Mouse (Mus musculus) liver, adult 2 months (tissue): Measurements from ENCODE around the gene Capn5. TPM values are rescaled to one million over a fixed set of nuclear protein-coding genes. Genes with fewer than 3 reads are reported as not detected.
"Not testable (repeated sequence)": the region's sequence is repeated elsewhere in the genome, so short reads cannot be mapped to it uniquely, and the experiment has no call there.

ENCODE experiments used
- DNase-seq: peaks from one replicate; pipeline ENCODE4 v3.0.0-alpha.2; 2011; ENCODE audit warnings: low read depth, low spot score; ENCODE audit errors: extremely low read depth
- H3K27ac ChIP-seq: fragments of 200-500 bp; replicated peaks from 2 replicates; pipeline ENCODE4 v1.5.1; 2012; ENCODE audit warnings: low read depth, mild to moderate bottlenecking, control low read depth, inconsistent platforms, low read length; ENCODE audit not compliant: insufficient read depth
- H3K27me3 ChIP-seq: fragments of 200-500 bp; 2 replicates; pipeline ENCODE4 v1.6.1; 2012; ENCODE audit warnings: mild to moderate bottlenecking, moderate library complexity, low read length, inconsistent platforms; ENCODE audit not compliant: control insufficient read depth, insufficient read depth
- H3K36me3 ChIP-seq: fragments of 200-500 bp; 2 replicates; pipeline ENCODE4 v1.6.1; 2012; ENCODE audit warnings: low read length, inconsistent platforms; ENCODE audit not compliant: control insufficient read depth, insufficient read depth
- H3K4me1 ChIP-seq: fragments of 200-500 bp; 2 replicates; pipeline ENCODE4 v1.6.1; 2011; ENCODE audit warnings: low read length; ENCODE audit not compliant: control insufficient read depth, insufficient read depth
- H3K4me3 ChIP-seq: fragments of 200-500 bp; 2 replicates; pipeline ENCODE4 v1.5.1; 2011; ENCODE audit warnings: low read depth, mild to moderate bottlenecking, control low read depth, low read length, moderate library complexity; ENCODE audit not compliant: insufficient read depth
- H3K79me2 ChIP-seq: fragments of 200-500 bp; 2 replicates; pipeline ENCODE4 v1.6.1; 2012; ENCODE audit warnings: inconsistent platforms, mild to moderate bottlenecking, low read length, moderate library complexity; ENCODE audit not compliant: control insufficient read depth, insufficient read depth
- H3K9ac ChIP-seq: fragments of 200-500 bp; 2 replicates; pipeline ENCODE4 v1.6.1; 2012; ENCODE audit warnings: low read depth, mild to moderate bottlenecking, control low read depth, inconsistent platforms, low read length
- CTCF ChIP-seq: fragments of 200-500 bp; IDR thresholded peaks from 2 replicates; pipeline ENCODE4 v1.5.1; 2011; ENCODE audit warnings: low read depth, low read length, control low read depth
- POLR2A ChIP-seq: fragments of 200-500 bp; IDR thresholded peaks from 2 replicates; pipeline ENCODE4 v1.6.1; 2011; ENCODE audit warnings: low read length, control low read depth; ENCODE audit not compliant: insufficient read depth; ENCODE audit errors: extremely low read depth
- WGBS: fragments of 180-500 bp; shearing (Covaris S2); methylation state at CpG from one replicate; pipeline ENCODE4 v1.1.7; 2018; 5-methylcytosine and 5-hydroxymethylcytosine counted together
- polyA plus RNA-seq: library from polyadenylated mRNA; depleted of rRNA; stranded (reverse); fragments of >200 nt; gene quantifications from 2 replicates; pipeline ENCODE4 v1.2.3, GENCODE M21; 2012
- total RNA-seq: library from RNA; depleted of rRNA; stranded (reverse); fragments of >200 nt; gene quantifications from 2 replicates; pipeline ENCODE4 v1.2.3, GENCODE M21; 2014

Capn5 gene
- total and polyA plus RNA-seq, 2 experiments = 1.0 to 2.2 TPM

DNA sequence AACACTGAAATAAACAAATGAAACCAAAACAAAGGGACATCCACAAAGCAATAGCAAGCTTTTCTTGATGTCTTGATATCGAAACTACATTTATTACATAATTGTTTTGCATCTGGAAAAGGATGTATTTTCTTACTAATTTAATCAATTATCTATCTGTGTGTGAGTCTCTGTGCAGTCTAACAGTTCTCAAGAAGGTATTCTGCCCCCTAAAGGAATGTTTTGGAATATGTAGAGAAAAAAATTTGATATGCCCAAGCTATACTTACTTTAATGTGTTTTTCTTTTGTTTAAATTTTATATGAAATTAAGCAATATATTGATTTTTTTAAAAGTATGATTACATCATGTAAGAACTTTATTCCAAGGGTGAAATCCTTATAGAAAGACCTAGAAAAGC is 12.5 kb upstream of the Capn5 start:
- 85% methylated on average over 1 of the region's 1 CpGs for WGBS
- peaks cover 6% of the 10 kb centered on the region for H3K4me1 ChIP-seq
- DNase-seq = peak; percentile 28
- TF ChIP-seq CTCF = no peak
- TF ChIP-seq POLR2A = no peak
- H3K9ac ChIP-seq = no peak overlapping the region
- no peak overlapping the region for H3K27ac ChIP-seq
- no peaks in the 10 kb centered on the region for H3K79me2 ChIP-seq
- H3K27me3 ChIP-seq = peaks cover 12% of the 10 kb centered on the region
- no peaks in the 10 kb centered on the region for H3K36me3 ChIP-seq
- H3K4me3 ChIP-seq = no peak overlapping the region

GRCm38 (mm10) chr7:98189745-98190144 is 11.7 kb upstream of the Capn5 start:
- Histone ChIP-seq H3K79me2 (no peaks in the 10 kb centered on the region), H3K36me3 (no peaks in the 10 kb centered on the region), H3K4me1 (peaks cover 5% of the 10 kb centered on the region), H3K27me3 (peaks cover 12% of the 10 kb centered on the region), H3K27ac (no peak overlapping the region), H3K9ac (no peak overlapping the region), H3K4me3 (no peak overlapping the region)
- TF ChIP-seq CTCF (no peak), POLR2A (no peak)
- no peak for DNase-seq
- 72% methylated on average over 3 of the region's 3 CpGs for WGBS

- H3K4me3 ChIP-seq = no peak overlapping the region
- H3K9ac ChIP-seq = no peak overlapping the region
- WGBS = 90% methylated on average over 2 of the region's 2 CpGs
- no peaks in the 10 kb centered on the region for H3K36me3 ChIP-seq
- H3K27ac ChIP-seq = no peak overlapping the region
- H3K79me2 ChIP-seq = no peaks in the 10 kb centered on the region
- H3K4me1 ChIP-seq = peaks cover under 1% of the 10 kb centered on the region
- peaks cover 3% of the 10 kb centered on the region; the same call in 1 of the 2 replicates for H3K27me3 ChIP-seq
- DNase-seq = no peak
- no peak for TF ChIP-seq POLR2A
- TF ChIP-seq CTCF = no peak
Observed at GRCm38 (mm10) chr7:98188680-98189079, 10.6 kb upstream of the Capn5 start.

DNA sequence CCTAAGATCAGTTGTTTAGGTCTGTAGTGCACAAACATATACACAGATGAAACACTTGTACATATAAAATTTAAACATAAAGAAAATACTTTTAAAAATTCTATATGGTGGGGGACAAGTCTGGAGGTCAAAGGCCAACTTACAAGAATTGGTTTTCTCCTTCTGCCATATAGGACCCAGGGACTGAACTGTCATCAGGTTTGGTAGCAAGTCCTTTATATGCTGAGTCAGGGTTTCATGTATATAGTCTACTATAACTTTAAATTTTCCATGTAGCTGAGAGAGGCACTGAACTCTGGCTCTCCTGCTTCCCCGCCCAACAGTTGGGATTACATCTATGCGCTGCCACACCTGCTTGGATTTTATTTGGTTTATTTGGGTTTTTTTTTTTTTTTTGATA is 10.2 kb upstream of the Capn5 start:
- Histone ChIP-seq H3K4me1 (no peaks in the 10 kb centered on the region; the same call in 1 of the 2 replicates), H3K4me3 (no peak overlapping the region), H3K79me2 (no peaks in the 10 kb centered on the region), H3K9ac (no peak overlapping the region), H3K27me3 (no peaks in the 10 kb centered on the region), H3K36me3 (no peaks in the 10 kb centered on the region), H3K27ac (no peak overlapping the region)
- TF ChIP-seq POLR2A (no peak), CTCF (no peak)
- 97% methylated on average over 2 of the region's 2 CpGs for WGBS
- no peak for DNase-seq

DNA sequence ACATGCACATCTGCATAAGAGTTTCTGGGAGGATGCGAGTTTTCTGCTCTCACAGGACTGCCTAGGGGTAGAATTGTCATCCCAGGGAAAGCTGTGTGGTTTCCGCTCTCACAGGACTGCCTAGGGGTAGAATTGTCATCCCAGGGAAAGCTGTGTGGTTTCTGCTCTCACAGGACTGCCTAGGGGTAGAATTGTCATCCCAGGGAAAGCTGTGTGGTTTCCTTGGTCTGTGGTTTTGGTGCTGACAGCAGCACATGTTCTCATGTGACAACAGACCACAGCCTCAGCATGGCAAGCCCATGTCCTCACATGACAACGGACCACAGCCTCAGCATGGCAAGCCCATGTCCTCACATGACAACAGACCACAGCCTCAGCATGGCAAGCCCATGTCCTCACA is 9.3 kb upstream of the Capn5 start:
- not testable (repeated sequence) for H3K4me3 ChIP-seq, H3K27me3 ChIP-seq, H3K36me3 ChIP-seq, H3K4me1 ChIP-seq, H3K79me2 ChIP-seq, H3K27ac ChIP-seq, H3K9ac ChIP-seq, DNase-seq
- 93% methylated on average over 3 of the region's 3 CpGs for WGBS

DNA sequence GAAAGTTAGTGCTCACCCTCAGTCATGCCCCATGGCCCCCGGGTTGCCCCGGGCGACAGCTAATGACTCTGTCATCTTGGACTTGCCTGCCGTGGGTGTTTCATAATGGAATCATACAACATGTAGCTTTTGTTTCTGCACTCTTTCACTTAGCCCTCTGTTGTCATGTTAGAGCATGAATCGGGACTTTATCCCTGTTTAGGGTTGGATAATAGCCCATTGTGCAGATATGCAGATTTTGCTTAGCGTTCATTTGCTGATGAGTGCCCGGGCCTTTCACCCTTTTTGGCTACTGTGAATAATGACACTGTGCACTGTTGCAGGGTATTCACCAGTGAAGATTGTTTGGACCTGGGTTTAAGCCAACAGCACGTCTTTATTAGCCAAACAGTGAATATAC is 8.6 kb upstream of the Capn5 start:
- no peaks in the 10 kb centered on the region for H3K4me1 ChIP-seq

More for the DNA sequence above, 8.6 kb upstream of the Capn5 start:
- Histone ChIP-seq H3K4me3 (no peak overlapping the region), H3K36me3 (no peaks in the 10 kb centered on the region), H3K27ac (no peak overlapping the region), H3K27me3 (no peaks in the 10 kb centered on the region), H3K9ac (no peak overlapping the region), H3K79me2 (no peaks in the 10 kb centered on the region)
- TF ChIP-seq CTCF = no peak
- no peak for TF ChIP-seq POLR2A
- 88% methylated on average over 8 of the region's 8 CpGs for WGBS
- no peak for DNase-seq
